ENCODE assay signal across 9 mouse cellular contexts in the genomic region with DNA sequence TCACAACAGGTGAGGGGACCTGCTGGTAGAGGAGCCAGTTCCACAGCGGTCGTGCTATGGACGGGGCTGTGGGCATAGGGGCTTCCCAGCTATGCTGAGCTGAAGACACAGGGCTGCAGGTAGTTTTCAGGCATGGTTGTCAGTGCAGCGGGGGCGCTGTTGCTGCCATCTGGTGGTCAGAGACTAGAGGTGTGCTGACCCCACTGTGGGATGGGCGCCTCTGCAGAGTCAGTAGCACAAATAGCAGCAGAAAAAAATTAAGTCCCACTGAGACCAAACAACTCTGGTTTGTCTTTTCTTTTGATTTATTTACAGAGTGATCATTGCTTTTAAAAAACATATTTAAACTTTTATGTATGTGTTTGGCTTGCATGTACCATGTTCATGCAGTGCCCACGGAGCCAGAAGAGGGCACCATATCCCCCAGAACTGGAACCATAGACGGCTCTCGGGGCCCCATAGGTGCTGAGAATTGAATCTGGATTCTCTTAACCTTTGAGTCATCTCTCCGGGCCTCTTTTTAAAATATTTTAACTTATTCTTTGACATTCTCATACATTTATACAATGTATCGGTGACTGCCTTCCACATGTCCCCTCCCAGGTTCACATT. TPM values are rescaled to one million over a fixed set of nuclear protein-coding genes. Genes with fewer than 3 reads are reported as not detected.
DNase-seq lines count a peak whose midpoint lies in the region; ATAC-seq and TF ChIP-seq lines count a peak whose summit lies in the region.
"Had no signal": no experiment of that assay in that cellular context is flagged by ENCODE, and none has a peak within 500 bp of the region (broad histone marks: within the 10 kb centered on the region; RNA-seq: fewer than 3 reads in every experiment).

No protein-coding gene starts in this region.

- H3K9ac ChIP-seq in forebrain, embryonic 11.5 days (ENCODE audit: low read length): peak overlapping the region; percentile 47
- H3K9ac ChIP-seq in liver, postnatal 0 days (replicated peaks): no peak overlapping the region
- H3K9ac ChIP-seq in neural tube, embryonic 15.5 days (replicated peaks): no peak overlapping the region

- peak; percentile 91 for TF ChIP-seq CTCF in liver, postnatal 0 days (IDR thresholded peaks at IDR 0.05; ENCODE audit: low read depth)

- peak overlapping the region; percentile 40 for H3K4me2 ChIP-seq in forebrain, embryonic 11.5 days (ENCODE audit: low read depth, low read length, severe bottlenecking)
- no peak overlapping the region for H3K4me2 ChIP-seq in liver, postnatal 0 days (ENCODE audit: low read depth, low read length)
- H3K4me2 ChIP-seq in neural tube, embryonic 15.5 days: peak overlapping the region; percentile 52

- TF ChIP-seq EP300 in liver, postnatal 0 days (IDR thresholded peaks at IDR 0.05; ENCODE audit: low read depth): no peak

- peak overlapping the region; percentile 2; the same call in 1 of the 2 replicates for H3K4me3 ChIP-seq in forebrain, embryonic 11.5 days (ENCODE audit: low read depth, low read length)
- H3K4me3 ChIP-seq in liver, postnatal 0 days (ENCODE audit: low read depth, low read length): no peak overlapping the region
- peak overlapping the region; percentile 25 for H3K4me3 ChIP-seq in neural tube, embryonic 15.5 days (replicated peaks)

- no peaks in the 10 kb centered on the region for H3K36me3 ChIP-seq in forebrain, embryonic 11.5 days (ENCODE audit: control insufficient read depth, insufficient read depth, low read length)
- no peaks in the 10 kb centered on the region for H3K36me3 ChIP-seq in liver, postnatal 0 days (replicated peaks; ENCODE audit: insufficient read depth, low read length)
- no peaks in the 10 kb centered on the region for H3K36me3 ChIP-seq in neural tube, embryonic 15.5 days

- peak overlapping the region; percentile 55; the same call in 1 of the 2 replicates for H3K27ac ChIP-seq in forebrain, embryonic 11.5 days (ENCODE audit: low read depth, low read length)
- H3K27ac ChIP-seq in liver, postnatal 0 days (ENCODE audit: low read depth): no peak overlapping the region
- H3K27ac ChIP-seq in neural tube, embryonic 15.5 days (replicated peaks): no peak overlapping the region
- H3K27ac ChIP-seq: macrophage had no signal

- 28% methylated on average over 11 of the region's 11 CpGs for WGBS in forebrain, embryonic 11.5 days
- 29% methylated on average over 11 of the region's 11 CpGs for WGBS in large intestine, adult 2 months
- 35% methylated on average over 11 of the region's 11 CpGs for WGBS in liver, postnatal 0 days (ENCODE audit: insufficient replicate concordance)
- WGBS in neural tube, embryonic 15.5 days: 28% methylated on average over 11 of the region's 11 CpGs

- H3K27me3 ChIP-seq in forebrain, embryonic 11.5 days (ENCODE audit: control insufficient read depth, insufficient read depth, low read length): no peaks in the 10 kb centered on the region
- H3K27me3 ChIP-seq in liver, postnatal 0 days (ENCODE audit: insufficient read depth, low read length): no peaks in the 10 kb centered on the region
- no peaks in the 10 kb centered on the region for H3K27me3 ChIP-seq in neural tube, embryonic 15.5 days (replicated peaks)

- H3K9me3 ChIP-seq in forebrain, embryonic 11.5 days (ENCODE audit: control insufficient read depth, low read length): no peaks in the 10 kb centered on the region
- H3K9me3 ChIP-seq in liver, postnatal 0 days (ENCODE audit: low read length): no peaks in the 10 kb centered on the region
- no peaks in the 10 kb centered on the region for H3K9me3 ChIP-seq in neural tube, embryonic 15.5 days (replicated peaks)

- intact Hi-C loops in heart, postnatal 25 days (cut with DNase I): loop anchor here (1.0 to 5.0 kb wide), 2 partner anchors 23 to 39 kb away; no protein-coding TSS in a partner anchor

- H3K4me1 ChIP-seq in forebrain, embryonic 11.5 days (replicated peaks; ENCODE audit: control insufficient read depth, insufficient read depth, low read length): peaks cover 12% of the 10 kb centered on the region
- H3K4me1 ChIP-seq in liver, postnatal 0 days (ENCODE audit: insufficient read depth): no peaks in the 10 kb centered on the region
- H3K4me1 ChIP-seq in neural tube, embryonic 15.5 days: peaks cover 8% of the 10 kb centered on the region

- ATAC-seq in forebrain, embryonic 11.5 days (replicated peaks; ENCODE audit: low FRiP score): peak; percentile 83
- peak; percentile 83 for ATAC-seq in liver, postnatal 0 days
- ATAC-seq in neural tube, embryonic 15.5 days (ENCODE audit: low FRiP score): peak; percentile 91

- peak; percentile 80 for DNase-seq in ES-CJ7 (ENCODE audit: low read depth, low spot score)
- DNase-seq in c-Kit-positive CD71-negative TER-119-negative erythroid progenitor cells, embryonic 14.5 days (ENCODE audit: low read depth): peak; percentile 76
- peak; percentile 89 for DNase-seq in forebrain, embryonic 11.5 days (ENCODE audit: low spot score)
- peak; percentile 34 for DNase-seq in heart, postnatal 25 days (ENCODE audit: low spot score)
- peak; percentile 35 for DNase-seq in large intestine, adult 2 months (ENCODE audit: low read depth, low spot score)
- DNase-seq in liver, postnatal 0 days: peak; percentile 77
- peak; percentile 82 for DNase-seq in thymus, postnatal 0 days (ENCODE audit: low spot score)

RNA-seq across cellular contexts. Expression of gene Slc26a11, which starts 8.3 kb away (rescaled TPM):
- polyA plus RNA-seq in forebrain, embryonic 11.5 days (2014; fragmentation: Nextera tagmentation; extraction: Ambion mirVana): 7.2 and 7.9 TPM in 2 replicates
- 1 to 10 TPM; 2.3 to 2.8 TPM for total RNA-seq in heart, postnatal 25 days (2021)
- polyA plus RNA-seq in large intestine, adult 2 months (2012; rRNA removed): 8.0 and 16.1 TPM in 2 replicates
- 2.1 and 2.2 TPM in 2 replicates for polyA plus RNA-seq in liver, postnatal 0 days (2015; fragmentation: Nextera tagmentation; extraction: Ambion mirVana)
- polyA plus RNA-seq in neural tube, embryonic 15.5 days (2015; fragmentation: Nextera tagmentation; extraction: Ambion mirVana): 5.8 and 7.3 TPM in 2 replicates
- polyA plus RNA-seq in thymus, postnatal 0 days (2015; fragmentation: Nextera tagmentation; extraction: Ambion mirVana): 2.1 and 2.5 TPM in 2 replicates

RNA-seq across cellular contexts. Expression of gene Sgsh, which starts 8.3 kb away (rescaled TPM):
- polyA plus RNA-seq in forebrain, embryonic 11.5 days (2014; fragmentation: Nextera tagmentation; extraction: Ambion mirVana): 6.6 and 7.3 TPM in 2 replicates
- 1 to 10 TPM; 4.8 to 5.1 TPM for total RNA-seq in heart, postnatal 25 days (2021)
- polyA plus RNA-seq in large intestine, adult 2 months (2012; rRNA removed): 11.9 and 17.6 TPM in 2 replicates
- 4.1 and 4.2 TPM in 2 replicates for polyA plus RNA-seq in liver, postnatal 0 days (2015; fragmentation: Nextera tagmentation; extraction: Ambion mirVana)
- polyA plus RNA-seq in neural tube, embryonic 15.5 days (2015; fragmentation: Nextera tagmentation; extraction: Ambion mirVana): 4.7 and 5.6 TPM in 2 replicates
- polyA plus RNA-seq in thymus, postnatal 0 days (2015; fragmentation: Nextera tagmentation; extraction: Ambion mirVana): 5.4 and 6.1 TPM in 2 replicates

RNA-seq across cellular contexts. Expression of gene Rnf213, which starts 29.3 kb away (rescaled TPM):
- 1.8 and 2.1 TPM in 2 replicates for polyA plus RNA-seq in forebrain, embryonic 11.5 days (2014; fragmentation: Nextera tagmentation; extraction: Ambion mirVana)
- 10 to 100 TPM; 14.6 TPM for total RNA-seq in heart, postnatal 25 days (2021)
- 25.4 and 46.4 TPM in 2 replicates for polyA plus RNA-seq in large intestine, adult 2 months (2012; rRNA removed)
- polyA plus RNA-seq in liver, postnatal 0 days (2015; fragmentation: Nextera tagmentation; extraction: Ambion mirVana): 6.6 and 7.4 TPM in 2 replicates
- polyA plus RNA-seq in neural tube, embryonic 15.5 days (2015; fragmentation: Nextera tagmentation; extraction: Ambion mirVana): 1.1 and 3.9 TPM in 2 replicates
- polyA plus RNA-seq in thymus, postnatal 0 days (2015; fragmentation: Nextera tagmentation; extraction: Ambion mirVana): 18.7 and 20.2 TPM in 2 replicates

RNA-seq across cellular contexts. Expression of gene Card14, which starts 56.1 kb away (rescaled TPM):
- polyA plus RNA-seq in forebrain, embryonic 11.5 days (2014; fragmentation: Nextera tagmentation; extraction: Ambion mirVana): 0.15 TPM in 1 of 2 replicates, not detected in the other
- under 1 TPM; 0.08 to 0.10 TPM for total RNA-seq in heart, postnatal 25 days (2021)
- 8.7 and 11.9 TPM in 2 replicates for polyA plus RNA-seq in large intestine, adult 2 months (2012; rRNA removed)
- polyA plus RNA-seq in liver, postnatal 0 days (2015; fragmentation: Nextera tagmentation; extraction: Ambion mirVana): 0.06 and 0.09 TPM in 2 replicates
- 0.33 and 0.69 TPM in 2 replicates for polyA plus RNA-seq in neural tube, embryonic 15.5 days (2015; fragmentation: Nextera tagmentation; extraction: Ambion mirVana)
- 0.14 and 0.17 TPM in 2 replicates for polyA plus RNA-seq in thymus, postnatal 0 days (2015; fragmentation: Nextera tagmentation; extraction: Ambion mirVana)

Comparison
In these comparisons a context has a peak if more than half of its experiments do, and no peak if none do; other contexts are left out.
1. DNase-seq: peak in every context shown above with its lines; median percentile 89 in forebrain, embryonic 11.5 days; 82 in thymus, postnatal 0 days; 80 in ES-CJ7; 77 in liver, postnatal 0 days; 76 in c-Kit-positive CD71-negative TER-119-negative erythroid progenitor cells, embryonic 14.5 days; 35 in large intestine, adult 2 months; 34 in heart, postnatal 25 days.